Mouse (Mus musculus) embryo, embryonic 10 days (tissue): ENCODE measurements at regions not wholly inside any gene's neighbourhood (a gene's known extent, or its start where the extent isn't known, plus 50 kb on each side); places are given as distances from the start of the nearest gene placed in this dataset.

ENCODE experiments used
- DNase-seq: peaks from one replicate; pipeline ENCODE4 v3.0.0-alpha.2; 2015; ENCODE audit warnings: low spot score

GRCm38 (mm10) chr5:51397528-51397927 is 170.0 kb downstream of the Ppargc1a start:
- no peak for DNase-seq

- no peak for DNase-seq
These were observed 176.2 kb downstream of the Ppargc1a start for GRCm38 (mm10) chr5:51391319-51391718.

- no peak for DNase-seq
These were observed 179.8 kb downstream of the Ppargc1a start for GRCm38 (mm10) chr5:51387751-51388150.

- DNase-seq: no peak
These were observed 181.1 kb downstream of the Ppargc1a start for GRCm38 (mm10) chr5:51386409-51386808.

- DNase-seq: no peak
These were observed 183.2 kb downstream of the Ppargc1a start for GRCm38 (mm10) chr5:51384278-51384677.

- DNase-seq: no peak
These were observed 208.4 kb downstream of the Ppargc1a start for GRCm38 (mm10) chr5:51359101-51359500.

GRCm38 (mm10) chr5:51348256-51348655 is 219.3 kb downstream of the Ppargc1a start:
- DNase-seq: no peak

GRCm38 (mm10) chr5:51329142-51329541 is 238.4 kb downstream of the Ppargc1a start:
- no peak for DNase-seq

- DNase-seq: no peak
These were observed 278.3 kb downstream of the Ppargc1a start for GRCm38 (mm10) chr5:51289191-51289590.

- no peak for DNase-seq
These were observed 279.3 kb downstream of the Ppargc1a start for GRCm38 (mm10) chr5:51288234-51288633.

- no peak for DNase-seq
These were observed 326.4 kb downstream of the Ppargc1a start for GRCm38 (mm10) chr5:51241156-51241555.

GRCm38 (mm10) chr5:51234004-51234355 is 333.5 kb downstream of the Ppargc1a start:
- no peak for DNase-seq

GRCm38 (mm10) chr5:51233271-51234003 is 334.1 kb downstream of the Ppargc1a start:
- DNase-seq: no peak

GRCm38 (mm10) chr5:51229806-51230205 is 337.7 kb downstream of the Ppargc1a start:
- no peak for DNase-seq

- no peak for DNase-seq
These were observed 339.5 kb downstream of the Ppargc1a start for GRCm38 (mm10) chr5:51227996-51228395.

- DNase-seq: no peak
These were observed 364.3 kb downstream of the Ppargc1a start for GRCm38 (mm10) chr5:51203266-51203665.

GRCm38 (mm10) chr5:51202525-51203215 is 364.9 kb downstream of the Ppargc1a start:
- DNase-seq: no peak

- DNase-seq: no peak
These were observed 370.9 kb downstream of the Ppargc1a start for GRCm38 (mm10) chr5:51196393-51197347.

- no peak for DNase-seq
These were observed 376.9 kb downstream of the Ppargc1a start for GRCm38 (mm10) chr5:51190661-51191060.

- no peak for DNase-seq
These were observed 397.7 kb downstream of the Ppargc1a start for GRCm38 (mm10) chr5:51169828-51170227.

- DNase-seq: no peak
These were observed 399.3 kb downstream of the Ppargc1a start for GRCm38 (mm10) chr5:51168206-51168605.

GRCm38 (mm10) chr5:51156901-51157300 is 410.6 kb downstream of the Ppargc1a start:
- DNase-seq: no peak
